Mouse (Mus musculus) heart, postnatal 25 days (tissue): ENCODE measurements around the gene Dctn5. TPM values are rescaled to one million over a fixed set of nuclear protein-coding genes. Genes with fewer than 3 reads are reported as not detected.
"Not testable (repeated sequence)": the region's sequence is repeated elsewhere in the genome, so short reads cannot be mapped to it uniquely, and the experiment has no call there.

Experiments used
- DNase-seq: peaks from one replicate; pipeline ENCODE4 v3.0.0; 2022; ENCODE audit warnings: low spot score
- intact Hi-C: fragments of 180-260 bp; cut with DNase I; formaldehyde crosslinking; loops from one replicate; pipeline ENCODE4 v1.15.1; 2025
- total RNA-seq, 2 experiments: library from RNA; stranded (reverse); gene quantifications; 2 replicates each; pipeline ENCODE4 v1.2.3; 2021

Dctn5 gene
- 10 to 100 TPM; 25.8 to 28.6 TPM for total RNA-seq

- peak; percentile 94 for DNase-seq
- intact Hi-C loops = loop anchor here (2.0 kb wide), 1 partner anchor 32 kb away; the partner anchor contains the start of gene Ndufab1
Observed at GRCm38 (mm10) chr7:122132497-122133337, at the start of gene Dctn5, which contains the start of gene Palb2. Gene Dctn5 (plus strand): TSS chr7:122133041. Gene Palb2 (minus strand): TSS chr7:122132985.

GRCm38 (mm10) chr7:122087195-122087982 lies 45.5 kb upstream of the Dctn5 start:
- intact Hi-C loops = no loop called here
- no peak for DNase-seq

GRCm38 (mm10) chr7:122094564-122095330 lies 38.1 kb upstream of the Dctn5 start:
- DNase-seq = no peak
- intact Hi-C loops = loop anchor here (5.0 kb wide), 1 partner anchor 62 kb away; no protein-coding TSS in a partner anchor

- no peak for DNase-seq
- intact Hi-C loops = loop anchor here (5.0 kb wide), 1 partner anchor 66 kb away; no protein-coding TSS in a partner anchor
Observed at GRCm38 (mm10) chr7:122098009-122098408, 34.8 kb upstream of the Dctn5 start.

- intact Hi-C loops = loop anchor here (5.0 kb wide), 1 partner anchor 67 kb away; no protein-coding TSS in a partner anchor
- DNase-seq = no peak
Observed at GRCm38 (mm10) chr7:122099222-122099621, 33.6 kb upstream of the Dctn5 start.

- not testable (repeated sequence) for DNase-seq
- intact Hi-C loops = loop anchor here (2.0 to 5.0 kb wide), 3 partner anchors 32 to 96 kb away; partner anchors contain the start of genes Dctn5 and Palb2
Observed at GRCm38 (mm10) chr7:122101014-122101746, 31.7 kb upstream of the Dctn5 start.

GRCm38 (mm10) chr7:122101747-122102244 lies 31.0 kb upstream of the Dctn5 start, which contains the start of gene Ndufab1:
Gene Ndufab1 (minus strand): TSS chr7:122101886.
- intact Hi-C loops = loop anchor here (2.0 to 5.0 kb wide), 3 partner anchors 31 to 96 kb away; partner anchors contain the start of genes Dctn5 and Palb2
- peak; percentile 73 for DNase-seq

- no peak for DNase-seq
- intact Hi-C loops = no loop called here
Observed at GRCm38 (mm10) chr7:122108206-122108605, 24.6 kb upstream of the Dctn5 start.

- intact Hi-C loops = no loop called here
Observed at GRCm38 (mm10) chr7:122123518-122123917, 9.3 kb upstream of the Dctn5 start.

GRCm38 (mm10) chr7:122125636-122126035 lies 7.2 kb upstream of the Dctn5 start:
- no peak for DNase-seq
- intact Hi-C loops = no loop called here

More at GRCm38 (mm10) chr7:122123518-122123917, 9.3 kb upstream of the Dctn5 start:
- DNase-seq = no peak

- DNase-seq = no peak
- intact Hi-C loops = no loop called here
Observed at GRCm38 (mm10) chr7:122126946-122127345, 5.9 kb upstream of the Dctn5 start.

- no peak for DNase-seq
- intact Hi-C loops = loop anchor here (2.0 kb wide), 1 partner anchor 31 kb away; the partner anchor contains the start of gene Ndufab1
Observed at GRCm38 (mm10) chr7:122131834-122132233, 1.0 kb upstream of the Dctn5 start.

GRCm38 (mm10) chr7:122133338-122133625 lies 441 bp downstream of the Dctn5 start:
- no peak for DNase-seq
- intact Hi-C loops = loop anchor here (2.0 kb wide), 1 partner anchor 32 kb away; the partner anchor contains the start of gene Ndufab1

- intact Hi-C loops = no loop called here
- no peak for DNase-seq
Observed at GRCm38 (mm10) chr7:122135070-122135469, 2.2 kb downstream of the Dctn5 start.

- intact Hi-C loops = no loop called here
- no peak for DNase-seq
Observed at GRCm38 (mm10) chr7:122137071-122137470, 4.2 kb downstream of the Dctn5 start.

- DNase-seq = no peak
- intact Hi-C loops = no loop called here
Observed at GRCm38 (mm10) chr7:122138190-122138589, 5.3 kb downstream of the Dctn5 start.

- intact Hi-C loops = no loop called here
- no peak for DNase-seq
Observed at GRCm38 (mm10) chr7:122140991-122141390, 8.2 kb downstream of the Dctn5 start.

- no peak for DNase-seq
- intact Hi-C loops = no loop called here
Observed at GRCm38 (mm10) chr7:122152473-122152872, 19.6 kb downstream of the Dctn5 start.

GRCm38 (mm10) chr7:122158488-122158887 lies 25.6 kb downstream of the Dctn5 start:
- DNase-seq = no peak
- intact Hi-C loops = no loop called here
